Mouse (Mus musculus): Measurements from ENCODE around the gene Scn8a. TPM values are rescaled to one million over a fixed set of nuclear protein-coding genes. Genes with fewer than 3 reads are reported as not detected.
A peak's percentile ranks its signal among the peaks of the same experiment; 100 is the strongest.

The Scn8a gene
- total RNA-seq, 2 experiments from 2014 or later = 208 to 232 TPM

- no peak for DNase-seq (ENCODE audit: low spot score in 2 of 2)
These were observed 197.4 kb downstream of the Scn8a start for GRCm38 (mm10) chr15:101066920-101067696.

- no peak for DNase-seq (ENCODE audit: low spot score in 2 of 2)
These were observed 198.4 kb downstream of the Scn8a start for GRCm38 (mm10) chr15:101068029-101068428.

DNA sequence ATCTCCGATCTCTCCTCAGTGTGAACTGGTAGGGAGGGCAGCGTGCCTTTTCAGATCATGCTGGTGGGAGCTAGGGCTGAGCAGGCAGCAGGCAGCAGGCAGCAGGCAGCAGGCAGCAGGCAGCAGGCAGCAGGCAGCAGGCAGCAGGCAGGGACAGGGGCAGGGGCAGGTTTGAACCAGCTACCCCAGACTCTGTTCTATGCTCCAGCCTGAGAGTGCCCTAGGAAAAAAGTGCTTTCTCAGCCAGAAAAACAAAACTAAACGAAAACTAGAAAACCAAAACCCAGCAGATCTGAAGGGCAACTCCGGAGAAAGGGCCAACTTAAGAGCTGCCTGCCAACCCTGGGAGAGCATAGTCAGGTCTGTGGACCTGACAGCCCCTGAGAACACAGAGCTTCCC is 199.0 kb downstream of the Scn8a start:
- DNase-seq (ENCODE audit: low spot score in 2 of 2) = no peak

DNA sequence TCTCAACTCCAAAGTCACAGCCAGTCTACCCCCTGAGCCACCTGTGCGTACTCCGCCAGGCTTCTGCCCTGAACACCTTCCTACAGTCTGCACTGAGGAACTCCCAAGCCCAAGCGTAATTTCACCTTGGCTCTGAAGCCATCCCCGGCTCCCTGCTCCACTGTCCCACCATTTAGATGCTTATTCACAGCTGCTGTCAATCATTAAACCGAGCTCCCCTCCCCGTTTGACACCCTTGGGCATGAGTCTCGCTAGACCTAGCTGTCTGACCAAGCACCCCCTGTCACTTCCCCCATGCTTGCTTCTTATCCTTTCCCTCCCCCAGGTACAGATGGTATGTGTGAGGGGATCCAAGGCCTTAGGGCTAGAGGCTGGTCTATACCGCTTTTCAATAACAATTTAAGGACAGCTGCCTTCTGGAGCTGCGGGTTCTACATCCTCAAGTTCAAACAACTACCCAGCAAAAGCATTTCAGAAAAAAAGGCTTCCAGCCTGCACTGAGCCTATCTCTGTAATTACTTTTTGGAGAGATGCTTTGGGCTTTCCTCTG is 200.1 kb downstream of the Scn8a start:
- DNase-seq (ENCODE audit: low spot score in 2 of 2) = no peak

DNA sequence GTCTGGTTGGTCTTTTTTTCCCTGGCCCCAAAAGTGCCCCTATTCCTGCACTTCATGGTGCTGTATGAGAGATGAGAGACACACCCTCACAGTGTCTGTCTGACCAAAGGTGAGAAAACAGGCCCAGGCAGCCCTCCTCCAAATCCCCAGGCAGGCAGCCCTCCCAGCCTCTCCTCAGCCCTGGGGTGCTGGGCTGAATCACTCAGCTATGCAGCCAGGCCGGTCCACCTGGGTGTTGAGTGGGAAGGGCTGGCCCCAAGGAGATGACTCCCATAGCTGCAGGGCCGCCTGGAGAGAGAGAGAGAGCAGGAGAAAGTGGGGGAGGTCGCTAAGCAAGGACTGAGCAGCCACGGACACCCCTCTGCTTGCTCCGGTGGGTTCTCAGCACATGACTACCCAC is 201.1 kb downstream of the Scn8a start:
- no peak for DNase-seq (ENCODE audit: low spot score in 2 of 2)

DNA sequence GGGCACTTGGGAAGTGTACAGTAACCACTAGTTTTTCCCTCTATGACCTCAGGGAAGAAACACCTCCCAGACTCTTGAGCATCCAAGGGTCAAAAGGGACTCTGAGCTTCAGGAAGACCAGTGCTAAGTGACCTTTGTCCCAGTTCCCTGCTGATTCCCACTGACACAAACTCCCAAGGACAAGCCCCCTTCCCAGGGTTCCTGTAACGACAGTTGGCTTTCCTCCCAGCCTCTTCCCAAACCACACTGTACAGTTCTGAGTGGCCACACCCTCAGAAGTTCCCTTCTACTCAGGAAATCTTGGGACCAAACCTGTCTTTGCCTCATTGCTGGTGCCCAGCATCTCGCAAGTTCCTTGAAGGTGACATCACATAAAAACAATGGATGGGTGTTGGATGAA is 203.1 kb downstream of the Scn8a start:
- DNase-seq (ENCODE audit: low spot score in 2 of 2) = no peak

- DNase-seq (ENCODE audit: low spot score in 2 of 2) = no peak
These were observed 204.4 kb downstream of the Scn8a start for GRCm38 (mm10) chr15:101074067-101074466.

DNA sequence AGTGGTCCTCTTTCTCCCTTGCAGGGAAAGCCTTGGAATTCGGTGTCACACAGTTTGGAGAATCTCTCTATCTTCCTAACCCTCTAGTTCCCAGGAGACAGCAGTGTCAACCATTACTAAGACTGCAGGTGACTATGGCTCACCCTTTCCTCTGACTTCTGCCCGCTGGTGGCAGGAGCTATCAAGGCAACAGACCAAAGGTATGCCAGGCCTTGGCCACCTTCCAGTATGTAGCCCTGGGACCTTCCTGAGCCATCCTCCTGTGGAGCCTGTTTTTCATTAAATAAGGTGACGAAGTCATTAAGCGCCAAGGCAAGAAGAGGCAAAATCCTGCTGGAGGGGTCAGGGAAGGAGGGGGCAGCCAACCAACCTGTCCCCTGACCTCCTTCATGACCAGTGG is 205.5 kb downstream of the Scn8a start:
- DNase-seq (ENCODE audit: low spot score in 2 of 2) = no peak

GRCm38 (mm10) chr15:101075656-101076055 is 206.0 kb downstream of the Scn8a start:
- no peak for DNase-seq (ENCODE audit: low spot score in 2 of 2)

DNA sequence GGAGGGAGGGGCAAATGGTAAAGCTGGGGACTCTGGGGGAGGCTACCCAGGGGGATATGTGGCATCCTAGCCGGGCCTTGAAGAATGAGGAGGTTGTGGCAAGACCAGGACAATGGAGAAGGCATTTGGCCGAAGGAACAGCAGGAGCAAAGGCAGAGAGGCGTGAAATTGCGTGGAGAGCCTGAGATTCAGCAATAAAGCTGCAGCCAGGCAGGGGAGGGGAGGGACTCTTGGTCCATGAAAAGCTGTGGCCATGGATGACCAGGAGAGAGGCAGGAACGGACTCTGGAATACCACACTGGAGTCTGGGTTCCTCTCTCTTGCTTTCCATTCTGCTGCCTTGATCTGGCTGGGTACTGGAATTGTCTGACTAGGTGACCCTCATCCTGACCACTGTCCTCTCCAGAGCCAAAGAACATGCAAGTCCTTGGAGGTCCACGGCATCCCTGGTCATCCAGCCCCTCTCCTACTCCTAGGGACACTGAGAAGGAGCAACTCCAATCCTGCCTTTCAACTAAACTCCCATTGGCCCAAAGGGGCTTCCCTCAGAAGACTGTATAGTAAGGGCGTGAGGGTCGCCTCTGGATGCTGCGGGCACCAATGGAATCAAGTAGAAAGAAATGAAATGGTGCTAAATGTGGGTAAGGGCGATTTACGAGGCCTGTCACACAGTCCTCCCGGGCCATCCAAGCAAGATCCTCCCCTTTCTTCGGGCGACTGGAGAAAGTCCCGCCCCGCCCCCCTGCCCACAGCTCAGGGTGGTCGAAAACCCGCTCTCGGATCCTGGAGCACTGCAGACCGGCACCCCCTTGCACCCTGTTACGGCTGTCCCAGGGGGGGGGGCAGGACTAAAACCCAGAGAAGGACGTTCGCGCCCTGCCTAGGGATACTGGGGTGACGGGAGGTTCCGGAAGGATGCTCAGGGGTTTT is 206.7 kb downstream of the Scn8a start:
- no peak for DNase-seq (ENCODE audit: low spot score in 2 of 2)

DNA sequence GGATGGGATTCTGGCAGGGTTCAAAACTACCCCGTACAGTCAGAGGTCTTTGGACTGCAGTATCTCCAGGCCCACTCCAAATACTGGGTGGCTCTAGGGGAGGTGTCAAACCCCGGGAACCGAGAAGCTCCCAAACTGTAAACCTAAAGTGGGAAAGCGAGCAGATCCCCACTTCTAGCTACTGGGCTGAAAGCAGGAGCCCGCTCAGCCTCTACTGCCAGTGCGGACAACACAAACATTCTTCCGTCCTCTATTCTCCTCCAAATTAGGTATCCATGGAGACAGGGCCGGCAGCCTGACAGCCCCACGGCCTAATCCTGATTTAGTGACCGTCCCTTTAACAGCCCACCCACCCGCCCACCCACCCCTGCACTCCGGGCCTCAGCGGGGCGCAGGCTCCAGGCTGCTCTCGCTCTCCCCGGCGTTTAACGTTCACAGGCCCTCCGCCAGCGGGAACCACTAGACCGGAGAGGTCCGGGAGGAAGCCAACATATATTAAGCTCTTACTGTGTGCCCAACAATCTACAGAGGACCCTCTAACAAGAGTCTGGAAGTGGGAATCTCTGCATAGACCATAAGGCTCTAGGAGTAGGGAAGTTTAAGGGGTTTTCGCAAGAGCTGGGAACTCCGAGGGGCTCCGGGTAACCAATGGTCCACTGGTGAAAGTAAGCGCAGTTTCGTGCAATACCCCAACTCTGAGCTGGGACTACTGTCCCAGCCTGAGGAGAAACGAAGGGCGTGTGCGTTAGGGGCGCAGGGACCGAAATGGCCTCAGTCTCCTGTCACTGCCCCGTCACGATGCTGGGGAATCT is 207.5 kb downstream of the Scn8a start:
- no peak for DNase-seq (ENCODE audit: low spot score in 2 of 2)

DNA sequence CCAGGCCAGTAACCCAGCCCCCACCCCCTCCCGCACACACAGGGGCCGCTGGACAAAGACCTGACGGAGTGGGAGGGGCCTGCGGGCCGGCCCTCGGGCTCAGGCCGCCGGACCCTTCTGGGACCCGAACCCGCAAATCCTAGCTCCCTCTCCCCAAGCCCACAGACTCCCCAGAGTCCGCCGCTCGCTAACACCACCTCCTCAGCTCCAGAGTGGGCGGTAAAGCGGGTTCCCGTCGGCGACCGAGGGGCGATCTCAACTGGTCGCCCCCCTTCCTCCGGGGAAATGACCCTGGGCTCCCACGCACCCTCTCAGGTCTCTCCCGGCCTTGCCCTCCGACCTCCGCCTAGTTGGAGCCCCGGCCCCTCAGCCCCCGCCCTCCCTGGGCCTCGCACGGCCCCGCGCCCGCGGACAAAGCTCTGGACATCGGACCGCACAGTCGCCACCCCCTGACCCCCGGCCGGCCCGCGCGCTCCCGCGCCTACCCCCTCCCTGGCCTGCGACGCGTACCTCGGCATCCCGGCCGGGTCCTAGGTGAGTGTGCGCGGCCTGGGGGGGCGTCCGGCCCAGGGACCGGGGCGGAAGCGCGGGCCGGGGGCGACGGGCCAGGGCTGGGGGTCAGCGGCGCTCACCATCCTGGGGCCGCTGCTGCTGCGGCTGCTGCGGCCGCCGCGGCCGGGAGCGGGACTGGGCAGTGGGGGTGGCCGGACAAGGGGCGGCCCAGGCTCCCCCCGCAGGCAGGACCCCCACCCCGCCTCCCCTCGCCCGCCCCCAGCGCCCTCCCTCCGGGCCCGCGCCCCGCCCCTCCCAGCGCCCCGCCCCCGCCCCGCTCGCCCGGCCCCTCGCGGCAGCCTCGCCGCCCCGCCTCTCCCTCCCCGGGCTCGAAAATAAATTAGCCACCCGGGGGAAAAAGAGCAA is 208.4 kb downstream of the Scn8a start, which contains the start of gene Fignl2:
Gene Fignl2 (minus strand): TSS at position 755 of the 918 bp plus-strand sequence.
- DNase-seq (ENCODE audit: low spot score in 2 of 2) = no peak

- peak; percentile 64 to 71 for DNase-seq (ENCODE audit: low spot score in 2 of 2)
These were observed 209.1 kb downstream of the Scn8a start for GRCm38 (mm10) chr15:101078731-101079156.

DNA sequence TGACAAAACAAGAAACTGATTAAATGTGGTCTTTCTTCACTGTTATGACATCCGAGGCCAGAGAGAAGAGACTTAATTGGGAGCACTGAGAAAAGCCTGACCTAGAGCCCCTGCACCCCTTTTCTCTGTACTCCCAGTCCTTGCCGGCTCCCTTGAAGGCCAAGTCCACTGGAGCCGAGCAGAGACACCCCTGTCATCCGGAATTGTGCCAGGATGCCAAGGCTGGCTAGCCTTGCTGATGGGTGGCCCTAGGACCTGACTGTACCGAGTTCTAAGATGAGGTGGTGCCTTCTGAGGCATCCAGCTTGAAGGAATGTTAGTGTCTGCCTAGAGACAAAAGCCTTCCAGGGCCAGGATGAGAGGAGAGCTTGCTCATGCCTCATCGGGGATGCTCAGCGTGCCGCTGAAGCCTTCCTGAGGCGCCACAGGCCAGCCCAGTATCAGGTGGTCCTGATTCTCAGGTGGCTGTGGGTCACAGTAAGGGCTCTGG is 210.4 kb downstream of the Scn8a start:
- no peak for DNase-seq (ENCODE audit: low spot score in 2 of 2)

DNA sequence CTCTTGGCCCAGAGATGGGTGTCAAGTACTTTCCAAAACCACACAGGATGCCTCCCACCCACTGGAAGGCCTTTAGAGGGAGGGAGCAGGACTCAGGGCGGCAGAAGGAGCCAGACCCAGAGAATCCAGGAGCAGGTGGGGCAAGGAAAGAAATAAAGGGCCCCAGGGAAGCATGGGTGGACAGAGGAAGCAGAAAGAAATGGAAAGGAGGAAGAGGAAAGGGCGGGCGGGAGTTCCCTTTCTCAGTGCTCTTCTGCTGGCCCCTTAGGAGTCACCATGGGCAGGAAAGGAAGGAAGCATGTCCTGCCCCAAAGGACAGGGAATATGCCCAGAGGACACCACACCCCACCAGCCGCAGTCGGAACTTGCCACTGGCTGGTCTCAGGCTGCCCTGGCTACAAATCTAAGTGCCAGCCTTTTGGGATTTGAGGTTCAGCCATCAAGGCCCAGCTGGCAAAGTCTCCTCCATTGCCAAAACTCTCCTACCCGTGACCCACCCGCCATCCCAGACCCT is 211.4 kb downstream of the Scn8a start:
- no peak for DNase-seq (ENCODE audit: low spot score in 2 of 2)

DNA sequence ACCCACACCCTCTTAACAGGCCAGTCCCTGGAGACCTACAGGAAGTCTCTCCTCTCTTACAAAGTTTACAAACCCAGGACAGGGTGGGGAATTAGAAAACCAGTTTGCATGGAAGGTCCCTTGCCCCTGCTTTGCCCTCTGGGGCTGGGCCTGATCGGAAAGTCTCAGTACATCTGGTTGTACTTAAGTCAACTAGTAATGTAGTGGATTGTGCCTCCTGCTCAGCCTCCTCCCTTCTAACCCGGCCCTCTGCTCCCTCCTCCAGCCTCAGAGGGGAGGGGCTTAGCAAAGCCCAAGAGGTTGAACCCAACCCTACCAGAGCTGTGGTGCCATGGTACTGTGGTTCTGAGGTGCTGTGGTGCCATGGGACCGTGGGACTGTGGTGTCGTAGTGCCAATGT is 212.6 kb downstream of the Scn8a start:
- no peak for DNase-seq (ENCODE audit: low spot score in 2 of 2)

GRCm38 (mm10) chr15:101084499-101084898 is 214.8 kb downstream of the Scn8a start:
- no peak for DNase-seq (ENCODE audit: low spot score in 2 of 2)

DNA sequence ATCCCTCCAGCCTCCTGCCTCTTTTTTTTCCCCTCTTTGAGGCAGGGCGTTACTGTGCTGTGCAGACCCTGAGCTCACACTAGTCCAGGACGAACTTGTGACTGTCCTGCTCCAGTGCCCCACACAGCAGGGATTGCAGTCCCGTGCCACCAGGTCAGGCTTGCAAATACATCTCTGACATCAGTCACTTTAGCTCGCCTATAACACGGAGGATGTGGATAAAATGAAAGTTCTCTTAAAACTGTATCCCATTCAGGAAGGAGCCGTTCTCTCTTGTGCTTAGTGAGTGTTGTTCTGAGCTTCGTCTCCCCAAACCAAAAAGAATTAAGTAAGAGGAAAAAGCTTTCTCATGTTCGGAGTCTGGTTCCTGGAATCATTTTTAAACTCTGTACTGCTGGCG is 216.8 kb downstream of the Scn8a start:
- DNase-seq (ENCODE audit: low spot score in 2 of 2) = no peak

- DNase-seq (ENCODE audit: low spot score in 2 of 2) = no peak
These were observed 217.3 kb downstream of the Scn8a start for GRCm38 (mm10) chr15:101086956-101087355.

Measured in layer of hippocampus, postnatal 14 days (tissue).